Mouse (Mus musculus) heart, postnatal 25 days (tissue): ENCODE measurements around the gene Pgm2l1. TPM values are rescaled to one million over a fixed set of nuclear protein-coding genes. Genes with fewer than 3 reads are reported as not detected.
A peak's percentile ranks its signal among the peaks of the same experiment; 100 is the strongest.

Source experiments
- DNase-seq: peaks from one replicate; pipeline ENCODE4 v3.0.0; 2022; ENCODE audit warnings: low spot score
- intact Hi-C: fragments of 180-260 bp; cut with DNase I; formaldehyde crosslinking; loops from one replicate; pipeline ENCODE4 v1.15.1; 2025
- total RNA-seq, 2 experiments: library from RNA; stranded (reverse); gene quantifications; 2 replicates each; pipeline ENCODE4 v1.2.3; 2021

The Pgm2l1 gene
- total RNA-seq, 2 experiments from 2014 or later, result 5.6 to 7.7 TPM

GRCm38 (mm10) chr7:100283298-100283697, 56.1 kb downstream of the Pgm2l1 start:
- intact Hi-C loops, result no loop called here
- no peak for DNase-seq

DNA sequence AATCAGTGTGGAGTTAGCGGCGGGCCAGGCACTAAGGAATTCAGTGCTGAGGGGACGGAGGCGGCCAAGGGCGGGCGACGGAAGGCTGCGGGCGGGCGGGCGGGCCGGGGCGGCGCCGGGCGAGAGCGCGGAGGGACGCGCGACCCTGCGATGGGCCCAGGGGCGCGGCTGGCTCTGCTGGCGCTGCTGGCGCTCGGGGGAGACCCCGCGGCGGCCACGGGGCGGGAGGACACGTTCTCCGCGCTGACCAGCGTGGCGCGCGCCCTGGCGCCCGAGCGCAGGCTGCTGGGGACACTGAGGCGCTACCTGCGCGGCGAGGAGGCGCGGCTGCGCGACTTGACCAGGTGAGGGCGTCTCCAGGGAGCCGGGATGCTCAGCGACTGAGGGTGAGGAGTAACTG, 58.2 kb downstream of the Pgm2l1 start, which contains the start of gene P4ha3:
Gene P4ha3 (plus strand): TSS at position 138 of the 400 bp plus-strand sequence.
- DNase-seq, result no peak
- intact Hi-C loops, result no loop called here

- DNase-seq, result no peak
- intact Hi-C loops, result no loop called here
These were observed 60.8 kb downstream of the Pgm2l1 start for GRCm38 (mm10) chr7:100287748-100288578.

GRCm38 (mm10) chr7:100288622-100289021, 61.4 kb downstream of the Pgm2l1 start:
- peak; percentile 9 for DNase-seq
- intact Hi-C loops, result no loop called here

GRCm38 (mm10) chr7:100293546-100293945, 66.4 kb downstream of the Pgm2l1 start:
- intact Hi-C loops, result no loop called here
- no peak for DNase-seq

GRCm38 (mm10) chr7:100295745-100296144, 68.6 kb downstream of the Pgm2l1 start:
- no peak for DNase-seq
- intact Hi-C loops, result no loop called here

- DNase-seq, result no peak
- intact Hi-C loops, result no loop called here
These were observed 69.5 kb downstream of the Pgm2l1 start for GRCm38 (mm10) chr7:100296699-100297098.

- intact Hi-C loops, result no loop called here
- no peak for DNase-seq
These were observed 71.8 kb downstream of the Pgm2l1 start for GRCm38 (mm10) chr7:100298861-100299510.

GRCm38 (mm10) chr7:100301390-100301789, 74.2 kb downstream of the Pgm2l1 start:
- intact Hi-C loops, result no loop called here
- no peak for DNase-seq

DNA sequence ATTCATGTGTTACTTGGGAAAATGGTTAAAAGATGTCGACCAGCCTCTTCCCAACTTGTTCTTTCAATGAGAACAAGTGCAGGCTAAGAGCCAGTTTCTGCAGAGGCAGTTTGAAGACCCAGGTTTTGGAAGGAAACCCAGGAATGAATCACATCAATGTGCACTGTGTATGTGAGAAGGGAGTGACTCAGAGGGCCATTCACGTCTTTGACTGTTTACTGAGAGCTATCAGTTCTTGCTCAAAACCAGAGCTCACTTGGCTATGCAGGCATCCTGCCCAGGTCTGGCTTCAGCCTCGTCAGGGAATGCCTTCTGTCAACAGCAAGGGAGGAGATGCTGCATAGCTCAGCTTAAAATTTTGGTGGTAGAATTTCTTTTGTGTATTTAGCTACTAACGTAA, 75.1 kb downstream of the Pgm2l1 start:
- DNase-seq, result peak; percentile 34
- intact Hi-C loops, result no loop called here

DNA sequence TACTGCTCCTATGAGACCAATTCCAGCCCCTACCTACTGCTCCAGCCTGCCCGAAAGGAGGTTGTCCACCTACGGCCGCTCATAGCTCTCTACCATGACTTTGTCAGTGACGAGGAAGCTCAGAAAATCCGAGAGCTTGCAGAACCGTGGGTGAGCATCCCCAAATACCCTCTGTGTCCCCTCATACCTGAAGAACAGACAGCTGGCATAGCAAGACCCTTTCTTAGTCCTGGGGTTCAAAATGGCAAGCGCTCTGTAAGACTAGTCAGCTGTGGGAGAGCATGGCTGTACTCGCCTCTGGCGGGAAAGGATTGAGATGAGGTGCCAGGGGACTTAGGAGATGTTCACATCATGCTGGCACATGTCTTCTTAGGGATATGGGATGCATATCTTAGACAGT, 78.7 kb downstream of the Pgm2l1 start:
- no peak for DNase-seq
- intact Hi-C loops, result no loop called here

GRCm38 (mm10) chr7:100307872-100308653, 80.9 kb downstream of the Pgm2l1 start:
- intact Hi-C loops, result no loop called here
- no peak for DNase-seq

DNA sequence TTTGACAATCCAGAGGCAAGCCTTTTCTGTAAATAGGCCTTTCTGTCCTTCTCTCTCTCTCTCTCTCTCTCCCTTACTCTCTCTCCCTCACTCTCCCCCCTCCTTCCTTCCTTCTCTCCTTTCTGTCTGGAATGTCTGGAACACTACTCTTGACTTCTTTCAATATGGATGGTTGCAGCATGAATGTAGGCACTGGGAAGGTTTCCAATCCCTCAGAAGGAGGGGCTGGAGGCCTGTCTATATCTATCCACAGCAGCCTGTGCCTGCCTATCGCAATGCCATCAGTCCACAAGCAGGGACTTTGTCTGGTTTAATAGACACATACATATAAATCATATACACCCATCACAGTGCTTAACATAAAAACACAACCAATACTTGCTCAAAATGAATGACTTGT, 82.0 kb downstream of the Pgm2l1 start:
- no peak for DNase-seq
- intact Hi-C loops, result no loop called here

DNA sequence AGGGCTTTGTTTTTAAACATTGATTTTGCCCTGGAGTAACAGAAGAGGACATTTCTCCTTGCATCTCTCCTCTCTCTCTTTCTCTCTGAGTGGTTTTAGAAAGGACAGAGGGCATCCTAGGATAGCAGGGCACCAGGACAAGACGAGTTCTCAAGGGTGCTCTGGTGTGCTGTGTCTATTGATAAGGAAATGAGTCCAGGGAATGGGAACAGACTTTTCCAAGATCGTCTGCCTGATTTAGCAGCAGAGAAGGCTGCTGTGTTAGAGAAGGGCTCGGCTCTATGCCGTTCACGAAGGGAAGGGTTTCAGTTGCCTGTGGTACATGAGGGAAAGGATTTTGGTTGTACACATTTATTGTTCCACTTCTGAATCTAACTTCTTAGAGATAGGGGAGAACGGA, 82.5 kb downstream of the Pgm2l1 start:
- intact Hi-C loops, result no loop called here
- DNase-seq, result no peak

DNA sequence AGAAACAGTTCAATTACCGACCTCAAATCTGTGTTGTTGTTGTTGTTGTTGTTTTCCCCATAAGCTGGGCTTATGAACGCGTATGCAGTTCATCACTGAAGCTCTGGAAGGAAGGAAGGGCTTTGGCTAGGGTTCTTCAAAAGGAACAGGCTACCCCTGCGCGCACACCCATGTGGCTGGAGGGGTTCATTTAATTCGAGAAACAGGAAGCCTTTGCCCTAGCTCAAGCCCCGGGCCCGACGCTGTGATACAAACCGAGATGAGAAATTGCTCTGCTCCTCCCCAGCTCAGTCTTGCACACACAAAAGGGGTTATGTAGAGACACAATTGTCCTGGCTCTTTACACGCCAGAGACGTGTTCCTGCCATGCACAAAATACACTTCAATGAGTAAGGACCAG, 83.1 kb downstream of the Pgm2l1 start:
- DNase-seq, result no peak
- intact Hi-C loops, result no loop called here

DNA sequence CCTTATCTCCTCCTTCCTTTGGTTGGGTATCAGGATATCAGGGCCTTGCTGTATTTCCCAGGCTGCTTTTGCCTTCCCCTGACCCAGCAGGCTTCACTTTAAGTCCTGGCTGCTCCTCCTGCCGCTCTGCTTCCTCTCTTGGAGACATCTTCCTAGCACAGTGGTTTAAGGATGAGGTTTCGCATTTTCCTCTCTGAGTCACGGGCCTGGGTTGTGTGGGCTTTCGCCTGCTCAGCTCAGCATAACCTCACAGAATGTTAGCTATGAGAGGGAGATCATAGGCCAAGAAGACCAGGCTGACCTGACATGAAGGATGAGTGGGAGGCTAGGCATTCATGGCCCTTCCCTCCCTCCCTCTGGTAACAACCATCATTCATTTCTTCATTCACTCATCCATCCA, 85.5 kb downstream of the Pgm2l1 start:
- intact Hi-C loops, result no loop called here
- DNase-seq, result no peak

GRCm38 (mm10) chr7:100316924-100317323, 89.7 kb downstream of the Pgm2l1 start:
- DNase-seq, result no peak
- intact Hi-C loops, result no loop called here

DNA sequence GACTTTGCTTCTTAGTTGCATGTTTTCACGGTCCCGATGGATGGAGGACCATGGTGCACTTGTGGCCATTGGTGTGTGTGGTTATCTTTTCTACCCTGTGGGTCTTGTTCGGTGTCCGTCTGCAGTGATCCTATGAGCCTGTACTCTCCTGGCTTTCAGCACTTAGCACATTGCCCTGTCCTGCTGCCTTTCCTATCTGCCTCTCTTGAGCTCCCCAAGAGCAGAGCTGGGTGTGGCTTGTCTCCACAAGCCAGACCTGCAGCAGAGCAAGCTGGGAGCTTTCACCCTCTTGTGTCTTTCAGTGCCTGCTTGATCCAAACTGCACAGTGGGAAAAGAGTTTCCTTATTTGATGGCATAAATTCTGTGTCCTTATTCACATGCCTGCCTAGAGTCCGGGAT, 90.3 kb downstream of the Pgm2l1 start:
- no peak for DNase-seq
- intact Hi-C loops, result no loop called here

DNA sequence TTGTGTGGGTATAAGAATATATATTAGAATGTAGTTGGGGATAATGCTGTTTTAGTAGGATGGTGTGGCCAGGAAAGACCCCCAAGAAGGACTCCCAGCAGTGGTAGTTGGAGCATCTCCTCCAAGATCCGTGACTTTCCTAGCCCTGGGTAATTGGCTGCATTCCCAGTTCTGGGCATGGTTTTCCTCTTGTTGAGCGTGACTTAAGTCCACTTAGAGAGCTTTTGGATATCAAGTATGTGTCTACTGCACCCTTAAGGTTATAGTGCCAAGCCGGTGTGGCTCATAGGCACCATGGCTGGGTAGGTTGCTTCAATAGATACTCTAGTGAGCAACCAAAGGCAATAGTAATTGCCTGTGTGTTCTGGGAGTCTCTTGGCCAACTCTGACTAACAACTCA, 96.5 kb downstream of the Pgm2l1 start:
- no peak for DNase-seq
- intact Hi-C loops, result loop anchor here (2.0 kb wide), 1 partner anchor 45 kb away; no protein-coding TSS in a partner anchor

- intact Hi-C loops, result loop anchor here (2.0 kb wide), 1 partner anchor 47 kb away; no protein-coding TSS in a partner anchor
- DNase-seq, result no peak
These were observed 98.3 kb downstream of the Pgm2l1 start for GRCm38 (mm10) chr7:100325482-100325881.

- DNase-seq, result no peak
- intact Hi-C loops, result no loop called here
These were observed 100.3 kb downstream of the Pgm2l1 start for GRCm38 (mm10) chr7:100327514-100327913.
